Mouse (Mus musculus) layer of hippocampus, adult 11-12 months (tissue): ENCODE measurements at regions not wholly inside any gene's neighbourhood (a gene's known extent, or its start where the extent isn't known, plus 50 kb on each side); places are given as distances from the start of the nearest gene placed in this dataset.

Experiments
- DNase-seq: peaks from one replicate; pipeline ENCODE4 v3.0.0; 2022; ENCODE audit warnings: low spot score

GRCm38 (mm10) chr6:17157270-17157669, 92.3 kb downstream of the Tes start:
- DNase-seq: no peak

GRCm38 (mm10) chr6:17169971-17170781, 105.2 kb downstream of the Tes start:
- peak; percentile 12 for DNase-seq

- peak; percentile 10 for DNase-seq
Observed at GRCm38 (mm10) chr6:17170782-17171272, 105.9 kb downstream of the Tes start.

- DNase-seq: peak; percentile 18
Observed at GRCm38 (mm10) chr6:17171273-17172011, 106.5 kb downstream of the Tes start.

GRCm38 (mm10) chr6:17172050-17172449, 107.1 kb downstream of the Tes start:
- DNase-seq: no peak

GRCm38 (mm10) chr6:17177153-17177552, 103.8 kb upstream of the Cav2 start:
- DNase-seq: no peak

- DNase-seq: no peak
Observed at GRCm38 (mm10) chr6:17179476-17179875, 101.5 kb upstream of the Cav2 start.

GRCm38 (mm10) chr6:17186604-17187003, 94.4 kb upstream of the Cav2 start:
- DNase-seq: no peak

GRCm38 (mm10) chr6:17187106-17187505, 93.9 kb upstream of the Cav2 start:
- no peak for DNase-seq

- no peak for DNase-seq
Observed at GRCm38 (mm10) chr6:17195538-17195937, 85.4 kb upstream of the Cav2 start.

GRCm38 (mm10) chr6:17197728-17198397, 83.1 kb upstream of the Cav2 start:
- DNase-seq: no peak

GRCm38 (mm10) chr6:17198876-17199275, 82.1 kb upstream of the Cav2 start:
- DNase-seq: no peak

GRCm38 (mm10) chr6:17201916-17202636, 78.9 kb upstream of the Cav2 start:
- no peak for DNase-seq

- DNase-seq: no peak
Observed at GRCm38 (mm10) chr6:17203302-17203701, 77.7 kb upstream of the Cav2 start.

GRCm38 (mm10) chr6:17203900-17204686, 76.9 kb upstream of the Cav2 start:
- no peak for DNase-seq

GRCm38 (mm10) chr6:17206932-17207331, 74.1 kb upstream of the Cav2 start:
- no peak for DNase-seq

- DNase-seq: no peak
Observed at GRCm38 (mm10) chr6:17209792-17210191, 71.2 kb upstream of the Cav2 start.

GRCm38 (mm10) chr6:17211346-17211745, 69.6 kb upstream of the Cav2 start:
- no peak for DNase-seq

GRCm38 (mm10) chr6:17214774-17215173, 66.2 kb upstream of the Cav2 start:
- no peak for DNase-seq

GRCm38 (mm10) chr6:17216442-17216841, 64.5 kb upstream of the Cav2 start:
- no peak for DNase-seq

GRCm38 (mm10) chr6:17223744-17224143, 57.2 kb upstream of the Cav2 start:
- no peak for DNase-seq
